Mouse (Mus musculus) E14TG2a.4 (cell line): ENCODE data around the gene Gda.

Experiments
- CTCF ChIP-seq: conservative IDR thresholded peaks from 2 replicates; pipeline ENCODE4 v1.5.1; 2014; ENCODE audit warnings: low read length
- NANOG ChIP-seq: IDR thresholded peaks from 2 replicates; pipeline ENCODE4 v1.6.1; 2014; ENCODE audit warnings: borderline replicate concordance, low read length, mixed read lengths
- POU5F1 ChIP-seq: IDR thresholded peaks from 2 replicates; pipeline ENCODE4 v1.6.1; 2014; ENCODE audit warnings: low read length, borderline replicate concordance

DNA sequence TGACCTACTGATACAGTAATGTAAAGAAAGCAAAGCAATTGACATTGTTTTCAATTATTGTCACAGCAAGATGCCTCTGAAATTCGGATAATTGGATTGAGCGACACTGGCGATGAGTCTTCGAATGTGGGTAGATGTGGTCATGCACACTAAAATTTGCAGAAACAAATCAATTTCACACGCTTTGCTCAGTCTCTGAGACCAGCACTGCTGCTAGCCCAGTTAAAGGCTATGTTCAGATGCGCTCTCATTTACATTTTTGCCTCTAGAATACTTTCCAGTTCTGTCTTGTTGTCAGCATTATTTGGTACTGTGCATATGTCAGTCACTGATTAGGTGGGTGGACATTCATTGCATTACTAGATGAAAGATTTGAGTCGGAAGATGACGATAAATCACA lies 102.5 kb downstream of the Gda start:
- TF ChIP-seq CTCF: no peak
- no peak for TF ChIP-seq POU5F1
- no peak for TF ChIP-seq NANOG
